Mouse (Mus musculus) cortical plate, adult 2 months (tissue): ENCODE measurements around the gene Sar1a.

Experiments
- CTCF ChIP-seq: fragments of 200-500 bp; IDR thresholded peaks from 2 replicates; pipeline ENCODE4 v1.5.1; 2011; ENCODE audit warnings: mild to moderate bottlenecking, control low read depth, low read length; ENCODE audit not compliant: insufficient read depth; ENCODE audit errors: extremely low read depth
- POLR2A ChIP-seq: fragments of 200-500 bp; IDR thresholded peaks from 2 replicates; pipeline ENCODE4 v1.6.1; 2011; ENCODE audit warnings: mild to moderate bottlenecking, low read length, control low read depth; ENCODE audit not compliant: insufficient read depth; ENCODE audit errors: extremely low read depth

DNA sequence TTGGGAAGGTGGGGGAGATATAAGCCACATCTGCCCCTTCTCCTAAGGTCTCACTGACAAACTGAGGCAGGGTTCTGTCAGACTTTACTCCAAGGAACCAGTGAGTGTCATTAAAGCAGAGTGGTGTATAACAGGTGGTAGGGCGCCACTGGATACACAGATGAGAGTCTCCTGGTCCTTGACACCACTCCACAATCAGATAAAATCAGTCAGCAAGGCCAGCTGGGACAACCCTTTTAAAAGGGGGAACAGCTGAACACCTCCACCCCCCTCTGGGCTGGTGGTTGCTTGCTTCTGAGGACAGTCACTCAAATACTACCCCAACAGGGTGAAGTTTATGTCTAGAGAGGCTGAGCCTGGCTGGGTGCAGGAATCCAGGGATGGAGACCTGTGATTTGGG lies 57.4 kb downstream of the Sar1a start:
- TF ChIP-seq CTCF = no peak
- no peak for TF ChIP-seq POLR2A
